ENCODE assay signal across 8 mouse cellular contexts in the genomic region with DNA sequence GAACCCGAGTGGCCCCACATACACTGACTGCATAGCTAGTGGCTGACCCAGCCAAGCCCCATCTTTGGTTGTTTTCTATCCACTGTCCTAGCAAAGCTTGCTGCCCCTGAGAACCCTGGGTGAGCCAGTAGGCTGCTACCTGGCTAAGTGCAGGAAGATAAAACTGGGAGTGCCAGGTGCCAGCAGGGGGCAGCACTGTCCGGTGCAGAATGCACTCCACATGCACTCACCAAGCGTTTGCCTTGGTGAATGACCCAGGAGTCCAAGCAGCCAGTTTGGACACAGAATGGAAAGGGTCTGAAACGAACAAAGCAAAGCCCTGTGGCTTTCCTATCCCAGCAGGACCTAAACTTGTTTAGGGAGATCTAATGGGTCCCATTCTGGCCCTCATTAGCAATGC. TPM values are rescaled to one million over a fixed set of nuclear protein-coding genes. Genes with fewer than 3 reads are reported as not detected.
DNase-seq lines count a peak whose midpoint lies in the region; ATAC-seq and TF ChIP-seq lines count a peak whose summit lies in the region.

No protein-coding gene starts in this region.

- TF ChIP-seq EP300 in heart, postnatal 0 days (IDR thresholded peaks at IDR 0.05; ENCODE audit: low read depth), result no peak

- H3K4me3 ChIP-seq in heart, postnatal 0 days (ENCODE audit: low read depth, low read length), result no peak overlapping the region
- H3K4me3 ChIP-seq in heart, embryonic 10.5 days, result no peak overlapping the region
- H3K4me3 ChIP-seq in thymus, adult 2 months (ENCODE audit: control insufficient read depth, insufficient read depth, low read length), result no peak overlapping the region

- H3K9ac ChIP-seq in heart, postnatal 0 days (replicated peaks; ENCODE audit: low read depth, low read length), result no peak overlapping the region

- no peak overlapping the region for H3K4me2 ChIP-seq in heart, postnatal 0 days (ENCODE audit: low read depth, low read length)

- no peak for ATAC-seq in heart, postnatal 0 days (ENCODE audit: insufficient read depth, low read depth)
- ATAC-seq in activated CD4-positive, CD25-positive, alpha-beta regulatory T cell, adult 4 months, result no peak

- WGBS in heart, postnatal 0 days, result 29% methylated on average over 4 of the region's 4 CpGs
- 35% methylated on average over 4 of the region's 4 CpGs for WGBS in heart, embryonic 10.5 days
- WGBS in thymus, adult 2 months, result 49% methylated on average over 4 of the region's 4 CpGs

- no peak for DNase-seq in heart, postnatal 0 days (ENCODE audit: low spot score)
- DNase-seq in heart, embryonic 10.5 days (ENCODE audit: low spot score), result no peak
- peak; percentile 63 for DNase-seq in thymus, adult 2 months
- no peak for DNase-seq in thymus, adult 18-20 months
- DNase-seq in cerebellum, postnatal 14 days, result peak; percentile 47 to 67
- peak; percentile 54 for DNase-seq in left cerebral cortex, postnatal 4 days
- DNase-seq in retina, postnatal 7 days (ENCODE audit: low read depth, low spot score), result peak; percentile 2

- H3K9me3 ChIP-seq in heart, postnatal 0 days (replicated peaks; ENCODE audit: control insufficient read depth, low read length), result no peaks in the 10 kb centered on the region
- no peaks in the 10 kb centered on the region for H3K9me3 ChIP-seq in heart, embryonic 10.5 days

- H3K27me3 ChIP-seq in heart, postnatal 0 days (ENCODE audit: control insufficient read depth, insufficient read depth, low read length), result no peaks in the 10 kb centered on the region
- no peaks in the 10 kb centered on the region for H3K27me3 ChIP-seq in heart, embryonic 10.5 days (ENCODE audit: insufficient read depth, poor library complexity, severe bottlenecking)
- H3K27me3 ChIP-seq in thymus, adult 2 months (ENCODE audit: control insufficient read depth, insufficient read depth, low read length), result no peaks in the 10 kb centered on the region

- intact Hi-C loops in left cerebral cortex, postnatal 4 days (cut with DNase I), result no loop called here

- no peak for TF ChIP-seq POLR2A in thymus, adult 2 months (IDR thresholded peaks at IDR 0.05; ENCODE audit: control insufficient read depth, extremely low read depth, insufficient read depth, low read length, poor library complexity)

- TF ChIP-seq CTCF in heart, postnatal 0 days (IDR thresholded peaks at IDR 0.05; ENCODE audit: low read depth), result peak; percentile 57
- peak; percentile 70; the same call in 1 of the 2 replicates for TF ChIP-seq CTCF in thymus, adult 2 months (IDR thresholded peaks at IDR 0.05; ENCODE audit: borderline replicate concordance, control insufficient read depth, extremely low read depth, insufficient read depth, low read length, poor library complexity)

- no peak overlapping the region for H3K27ac ChIP-seq in heart, postnatal 0 days (ENCODE audit: low read depth)
- H3K27ac ChIP-seq in heart, embryonic 10.5 days, result no peak overlapping the region
- H3K27ac ChIP-seq in thymus, adult 2 months (ENCODE audit: control insufficient read depth, insufficient read depth, low read length), result no peak overlapping the region

- H3K36me3 ChIP-seq in heart, postnatal 0 days (replicated peaks; ENCODE audit: control insufficient read depth, insufficient read depth, low read length), result no peaks in the 10 kb centered on the region
- no peaks in the 10 kb centered on the region for H3K36me3 ChIP-seq in heart, embryonic 10.5 days
- H3K36me3 ChIP-seq in thymus, adult 2 months (ENCODE audit: control insufficient read depth, insufficient read depth, low read length), result no peaks in the 10 kb centered on the region

- H3K4me1 ChIP-seq in heart, postnatal 0 days (ENCODE audit: control insufficient read depth, insufficient read depth), result no peaks in the 10 kb centered on the region
- no peaks in the 10 kb centered on the region for H3K4me1 ChIP-seq in heart, embryonic 10.5 days
- H3K4me1 ChIP-seq in thymus, adult 2 months (replicated peaks; ENCODE audit: control insufficient read depth, insufficient read depth, low read length), result no peaks in the 10 kb centered on the region

RNA-seq across cellular contexts. Expression of a gene that starts 8.5 kb away (rescaled TPM):
- 0.89 and 0.95 TPM in 2 replicates for total RNA-seq in heart, postnatal 0 days (2014; rRNA removed; ENCODE audit: low replicate concordance)
- polyA plus RNA-seq in heart, postnatal 0 days (2015; fragmentation: Nextera tagmentation; extraction: Ambion mirVana), result 0.37 and 0.59 TPM in 2 replicates
- 0.06 and 0.07 TPM in 2 replicates for polyA plus RNA-seq in heart, embryonic 10.5 days (2016; fragmentation: Nextera tagmentation; extraction: Ambion mirVana)
- 0.26 TPM in 2 replicates for polyA plus RNA-seq in thymus, adult 2 months (2012; rRNA removed)
- total RNA-seq in left cerebral cortex, postnatal 4 days (2021), result under 1 TPM; 0.06 to 0.08 TPM
- not detected for polyA plus RNA-seq in activated CD4-positive, CD25-positive, alpha-beta regulatory T cell, adult 4 months (2017; shearing (Covaris generic))

RNA-seq across cellular contexts. Expression of a gene that starts 36.6 kb away (rescaled TPM):
- not detected in 2 replicates for total RNA-seq in heart, postnatal 0 days (2014; rRNA removed; ENCODE audit: low replicate concordance)
- polyA plus RNA-seq in heart, postnatal 0 days (2015; fragmentation: Nextera tagmentation; extraction: Ambion mirVana), result not detected in 2 replicates
- polyA plus RNA-seq in heart, embryonic 10.5 days (2016; fragmentation: Nextera tagmentation; extraction: Ambion mirVana), result not detected in 2 replicates
- polyA plus RNA-seq in thymus, adult 2 months (2012; rRNA removed), result not detected in 2 replicates
- total RNA-seq in left cerebral cortex, postnatal 4 days (2021), result not detected
- polyA plus RNA-seq in activated CD4-positive, CD25-positive, alpha-beta regulatory T cell, adult 4 months (2017; shearing (Covaris generic)), result not detected

Comparison
In these comparisons a context has a peak if more than half of its experiments do, and no peak if none do; other contexts are left out.
1. DNase-seq: peak in thymus, adult 2 months (single experiment), cerebellum, postnatal 14 days (2 of 2), left cerebral cortex, postnatal 4 days (single experiment) and retina, postnatal 7 days (single experiment); none in heart, postnatal 0 days (single experiment), heart, embryonic 10.5 days (single experiment) and thymus, adult 18-20 months (0 of 2).